Mouse (Mus musculus): Measurements from ENCODE around the gene Phldb2. TPM values are rescaled to one million over a fixed set of nuclear protein-coding genes. Genes with fewer than 3 reads are reported as not detected.

Gene Phldb2
- polyA plus RNA-seq, 1 experiment from 2014 or later: 7.5 TPM

- no peak overlapping the region for H3K9ac ChIP-seq
- no peaks in the 10 kb centered on the region for H3K27me3 ChIP-seq (ENCODE audit: control insufficient read depth, insufficient read depth, low read length)
- no peak overlapping the region for H3K27ac ChIP-seq
- no peak overlapping the region for H3K4me2 ChIP-seq (replicated peaks)
- ATAC-seq (ENCODE audit: low FRiP score) (no peak), DNase-seq (ENCODE audit: low spot score) (no peak)
- no peak overlapping the region for H3K4me3 ChIP-seq (replicated peaks; ENCODE audit: low read length)
- H3K36me3 ChIP-seq (replicated peaks; ENCODE audit: control insufficient read depth, insufficient read depth): no peaks in the 10 kb centered on the region
- H3K4me1 ChIP-seq (replicated peaks; ENCODE audit: control insufficient read depth, insufficient read depth, low read length): no peaks in the 10 kb centered on the region
- no peaks in the 10 kb centered on the region for H3K9me3 ChIP-seq (ENCODE audit: control insufficient read depth, low read length)
- WGBS: 75% methylated on average over 8 of the region's 8 CpGs
Measured at GRCm38 (mm10) chr16:45922546-45923229, 30.7 kb downstream of the Phldb2 start.

- no peaks in the 10 kb centered on the region for H3K4me1 ChIP-seq (replicated peaks; ENCODE audit: control insufficient read depth, insufficient read depth, low read length)
- no peak overlapping the region for H3K4me2 ChIP-seq (replicated peaks)
Measured at GRCm38 (mm10) chr16:45919572-45919971, 33.8 kb downstream of the Phldb2 start.

GRCm38 (mm10) chr16:45903595-45903994 lies 49.8 kb downstream of the Phldb2 start:
- no peaks in the 10 kb centered on the region for H3K27me3 ChIP-seq (ENCODE audit: control insufficient read depth, insufficient read depth, low read length)
- no peak for DNase-seq (ENCODE audit: low spot score)
- no peaks in the 10 kb centered on the region for H3K4me1 ChIP-seq (replicated peaks; ENCODE audit: control insufficient read depth, insufficient read depth, low read length)
- no peaks in the 10 kb centered on the region for H3K9me3 ChIP-seq (ENCODE audit: control insufficient read depth, low read length)
- H3K9ac ChIP-seq: no peak overlapping the region
- H3K27ac ChIP-seq: no peak overlapping the region
- no peak overlapping the region for H3K4me2 ChIP-seq (replicated peaks)
- 84% methylated on average over 8 of the region's 8 CpGs for WGBS
- H3K36me3 ChIP-seq (replicated peaks; ENCODE audit: control insufficient read depth, insufficient read depth): no peaks in the 10 kb centered on the region
- no peak overlapping the region for H3K4me3 ChIP-seq (replicated peaks; ENCODE audit: low read length)
- no peak for ATAC-seq (ENCODE audit: low FRiP score)

More at GRCm38 (mm10) chr16:45919572-45919971, 33.8 kb downstream of the Phldb2 start:
- H3K27ac ChIP-seq: no peak overlapping the region
- ATAC-seq (ENCODE audit: low FRiP score) (no peak; the same call in 1 of the 2 replicates), DNase-seq (ENCODE audit: low spot score) (no peak)
- no peaks in the 10 kb centered on the region for H3K9me3 ChIP-seq (ENCODE audit: control insufficient read depth, low read length)
- no peak overlapping the region for H3K9ac ChIP-seq
- no peaks in the 10 kb centered on the region for H3K27me3 ChIP-seq (ENCODE audit: control insufficient read depth, insufficient read depth, low read length)
- WGBS: 82% methylated on average over 8 of the region's 8 CpGs
- H3K36me3 ChIP-seq (replicated peaks; ENCODE audit: control insufficient read depth, insufficient read depth): no peaks in the 10 kb centered on the region
- no peak overlapping the region for H3K4me3 ChIP-seq (replicated peaks; ENCODE audit: low read length)

- Histone ChIP-seq H3K27me3 (ENCODE audit: control insufficient read depth, insufficient read depth, low read length) (no peaks in the 10 kb centered on the region), H3K36me3 (replicated peaks; ENCODE audit: control insufficient read depth, insufficient read depth) (no peaks in the 10 kb centered on the region), H3K27ac (no peak overlapping the region), H3K9ac (no peak overlapping the region), H3K9me3 (ENCODE audit: control insufficient read depth, low read length) (no peaks in the 10 kb centered on the region), H3K4me2 (replicated peaks) (no peak overlapping the region), H3K4me3 (replicated peaks; ENCODE audit: low read length) (no peak overlapping the region), H3K4me1 (replicated peaks; ENCODE audit: control insufficient read depth, insufficient read depth, low read length) (no peaks in the 10 kb centered on the region)
- WGBS: 91% methylated on average over 3 of the region's 3 CpGs
- ATAC-seq (ENCODE audit: low FRiP score) (no peak), DNase-seq (ENCODE audit: low spot score) (no peak)
Measured at GRCm38 (mm10) chr16:45898459-45898858, 54.9 kb downstream of the Phldb2 start.

GRCm38 (mm10) chr16:45896587-45896986 lies 56.8 kb downstream of the Phldb2 start:
- Histone ChIP-seq H3K4me2 (replicated peaks) (no peak overlapping the region), H3K9me3 (ENCODE audit: control insufficient read depth, low read length) (no peaks in the 10 kb centered on the region), H3K27me3 (ENCODE audit: control insufficient read depth, insufficient read depth, low read length) (no peaks in the 10 kb centered on the region), H3K9ac (no peak overlapping the region), H3K27ac (no peak overlapping the region), H3K4me3 (replicated peaks; ENCODE audit: low read length) (no peak overlapping the region), H3K36me3 (replicated peaks; ENCODE audit: control insufficient read depth, insufficient read depth) (no peaks in the 10 kb centered on the region), H3K4me1 (replicated peaks; ENCODE audit: control insufficient read depth, insufficient read depth, low read length) (no peaks in the 10 kb centered on the region)
- WGBS: 78% methylated on average over 2 of the region's 2 CpGs
- ATAC-seq (ENCODE audit: low FRiP score) (no peak), DNase-seq (ENCODE audit: low spot score) (no peak)

GRCm38 (mm10) chr16:45894998-45895397 lies 58.4 kb downstream of the Phldb2 start:
- no peak overlapping the region for H3K27ac ChIP-seq
- 61% methylated on average over 5 of the region's 5 CpGs for WGBS
- DNase-seq (ENCODE audit: low spot score) (no peak), ATAC-seq (ENCODE audit: low FRiP score) (no peak)
- H3K9me3 ChIP-seq (ENCODE audit: control insufficient read depth, low read length): no peaks in the 10 kb centered on the region
- no peak overlapping the region for H3K4me2 ChIP-seq (replicated peaks)
- H3K4me1 ChIP-seq (replicated peaks; ENCODE audit: control insufficient read depth, insufficient read depth, low read length): no peaks in the 10 kb centered on the region
- no peak overlapping the region for H3K9ac ChIP-seq
- no peaks in the 10 kb centered on the region for H3K27me3 ChIP-seq (ENCODE audit: control insufficient read depth, insufficient read depth, low read length)
- no peaks in the 10 kb centered on the region for H3K36me3 ChIP-seq (replicated peaks; ENCODE audit: control insufficient read depth, insufficient read depth)
- no peak overlapping the region for H3K4me3 ChIP-seq (replicated peaks; ENCODE audit: low read length)

GRCm38 (mm10) chr16:45893796-45894195 lies 59.6 kb downstream of the Phldb2 start:
- WGBS: 89% methylated on average over 2 of the region's 2 CpGs
- Histone ChIP-seq H3K4me2 (replicated peaks) (no peak overlapping the region), H3K4me3 (replicated peaks; ENCODE audit: low read length) (no peak overlapping the region), H3K9me3 (ENCODE audit: control insufficient read depth, low read length) (no peaks in the 10 kb centered on the region), H3K27ac (no peak overlapping the region), H3K36me3 (replicated peaks; ENCODE audit: control insufficient read depth, insufficient read depth) (no peaks in the 10 kb centered on the region), H3K4me1 (replicated peaks; ENCODE audit: control insufficient read depth, insufficient read depth, low read length) (no peaks in the 10 kb centered on the region), H3K9ac (no peak overlapping the region), H3K27me3 (ENCODE audit: control insufficient read depth, insufficient read depth, low read length) (no peaks in the 10 kb centered on the region)
- DNase-seq (ENCODE audit: low spot score) (no peak), ATAC-seq (ENCODE audit: low FRiP score) (no peak)

- no peak overlapping the region for H3K9ac ChIP-seq
- ATAC-seq (ENCODE audit: low FRiP score): no peak
- 28% methylated on average over 1 of the region's 1 CpGs for WGBS
- H3K36me3 ChIP-seq (replicated peaks; ENCODE audit: control insufficient read depth, insufficient read depth): no peaks in the 10 kb centered on the region
- H3K4me1 ChIP-seq (replicated peaks; ENCODE audit: control insufficient read depth, insufficient read depth, low read length): no peaks in the 10 kb centered on the region
- no peak overlapping the region for H3K4me2 ChIP-seq (replicated peaks)
- no peaks in the 10 kb centered on the region for H3K27me3 ChIP-seq (ENCODE audit: control insufficient read depth, insufficient read depth, low read length)
- no peak overlapping the region for H3K4me3 ChIP-seq (replicated peaks; ENCODE audit: low read length)
- no peak overlapping the region for H3K27ac ChIP-seq
- H3K9me3 ChIP-seq (ENCODE audit: control insufficient read depth, low read length): no peaks in the 10 kb centered on the region
- DNase-seq (ENCODE audit: low spot score): no peak
Measured at GRCm38 (mm10) chr16:45892928-45893327, 60.5 kb downstream of the Phldb2 start.

- H3K27me3 ChIP-seq (ENCODE audit: control insufficient read depth, insufficient read depth, low read length): no peaks in the 10 kb centered on the region
- no peak overlapping the region for H3K4me2 ChIP-seq (replicated peaks)
- ATAC-seq (ENCODE audit: low FRiP score): no peak
- H3K4me1 ChIP-seq (replicated peaks; ENCODE audit: control insufficient read depth, insufficient read depth, low read length): no peaks in the 10 kb centered on the region
- no peak overlapping the region for H3K4me3 ChIP-seq (replicated peaks; ENCODE audit: low read length)
- H3K9me3 ChIP-seq (ENCODE audit: control insufficient read depth, low read length): no peaks in the 10 kb centered on the region
- DNase-seq (ENCODE audit: low spot score): no peak
- 84% methylated on average over 4 of the region's 4 CpGs for WGBS
- no peak overlapping the region for H3K9ac ChIP-seq
- no peak overlapping the region for H3K27ac ChIP-seq
- no peaks in the 10 kb centered on the region for H3K36me3 ChIP-seq (replicated peaks; ENCODE audit: control insufficient read depth, insufficient read depth)
Measured at GRCm38 (mm10) chr16:45890471-45891200, 62.8 kb downstream of the Phldb2 start.
